Mouse (Mus musculus): ENCODE measurements at regions not wholly inside any gene's neighbourhood (a gene's known extent, or its start where the extent isn't known, plus 50 kb on each side); places are given as distances from the start of the nearest gene placed in this dataset.

GRCm38 (mm10) chr2:171805376-171805775 lies 237.9 kb downstream of the Cbln4 start:
- DNase-seq (ENCODE audit: low spot score in 2 of 2), result no peak

DNA sequence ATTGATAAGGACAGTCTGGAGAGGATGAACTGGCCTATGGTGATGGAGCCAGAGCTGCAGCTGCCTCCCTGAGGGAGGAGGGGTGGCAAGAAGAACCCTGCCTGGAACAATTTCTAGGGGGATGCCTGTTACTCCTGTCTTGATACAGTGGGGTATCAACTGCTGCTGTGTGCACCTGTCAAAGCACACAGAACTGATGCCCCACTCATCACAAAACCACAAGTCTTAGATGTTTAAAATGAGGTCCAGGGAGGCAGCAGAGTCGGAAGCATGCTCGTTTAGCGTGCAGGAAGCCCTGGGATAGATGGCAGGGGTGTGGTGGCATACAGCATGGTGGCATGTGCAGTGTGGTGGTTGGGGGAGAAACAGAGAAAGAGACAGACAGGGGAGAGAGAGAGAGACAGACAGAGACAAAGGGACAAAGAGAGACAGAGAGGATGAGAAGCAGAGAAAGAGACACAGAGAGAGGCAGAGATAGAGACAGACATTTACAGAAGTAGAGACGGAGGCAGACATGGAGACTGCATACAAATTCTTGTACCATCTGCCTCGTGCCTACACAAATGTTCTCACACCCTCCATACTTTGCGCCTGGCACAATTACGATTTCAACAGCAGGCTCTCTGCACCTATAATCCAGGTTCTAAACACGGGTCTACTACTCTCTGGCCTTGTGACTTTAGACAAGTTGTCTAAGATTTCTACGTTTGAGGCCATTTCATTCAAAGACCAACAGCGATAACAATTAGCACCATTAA lies 242.6 kb downstream of the Cbln4 start:
- DNase-seq (ENCODE audit: low spot score in 2 of 2), result no peak

DNA sequence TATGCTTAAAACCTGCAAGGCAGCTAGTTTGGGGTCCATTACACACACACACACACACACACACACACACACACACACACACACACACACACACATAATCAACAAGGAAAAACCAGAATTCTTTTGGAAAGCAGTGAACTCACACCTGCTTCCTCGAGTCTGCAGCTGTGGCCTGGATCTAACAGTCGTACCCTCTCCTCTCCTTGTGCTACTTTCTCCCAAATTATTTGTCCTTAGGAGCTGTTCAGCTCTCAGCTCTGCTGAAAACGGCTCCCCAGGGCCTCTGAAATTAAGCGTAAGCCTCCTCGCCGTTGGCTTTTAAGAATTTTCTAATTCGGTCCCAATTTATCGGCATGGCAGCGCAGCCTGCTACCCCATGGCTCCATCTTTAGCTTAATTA lies 243.9 kb downstream of the Cbln4 start:
- DNase-seq (ENCODE audit: low spot score in 2 of 2), result no peak

DNA sequence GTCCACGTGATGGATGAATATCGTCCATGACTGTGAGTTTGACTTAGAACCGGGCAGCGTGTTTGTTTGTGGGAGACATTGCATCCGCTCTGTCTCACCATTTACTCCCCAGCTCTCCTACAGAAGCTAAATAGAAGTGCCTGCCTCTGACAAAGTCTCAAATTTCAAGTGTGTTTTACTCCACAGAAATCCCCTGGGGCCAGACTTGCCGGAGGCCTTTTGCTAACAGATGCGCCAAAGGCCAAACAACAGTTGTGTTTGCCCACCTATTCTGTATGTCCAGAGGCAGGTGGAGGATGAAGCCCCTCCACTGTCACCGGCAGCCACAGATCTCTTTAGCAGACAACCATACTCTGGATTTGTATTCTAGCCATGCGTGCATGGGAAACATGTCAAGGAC lies 252.6 kb downstream of the Cbln4 start:
- DNase-seq (ENCODE audit: low spot score in 2 of 2), result no peak

- no peak for DNase-seq (ENCODE audit: low spot score in 2 of 2)
Measured at GRCm38 (mm10) chr2:171766193-171766930, 276.9 kb downstream of the Cbln4 start.

- no peak for DNase-seq (ENCODE audit: low spot score in 2 of 2)
Measured at GRCm38 (mm10) chr2:171765071-171765470, 278.2 kb downstream of the Cbln4 start.

DNA sequence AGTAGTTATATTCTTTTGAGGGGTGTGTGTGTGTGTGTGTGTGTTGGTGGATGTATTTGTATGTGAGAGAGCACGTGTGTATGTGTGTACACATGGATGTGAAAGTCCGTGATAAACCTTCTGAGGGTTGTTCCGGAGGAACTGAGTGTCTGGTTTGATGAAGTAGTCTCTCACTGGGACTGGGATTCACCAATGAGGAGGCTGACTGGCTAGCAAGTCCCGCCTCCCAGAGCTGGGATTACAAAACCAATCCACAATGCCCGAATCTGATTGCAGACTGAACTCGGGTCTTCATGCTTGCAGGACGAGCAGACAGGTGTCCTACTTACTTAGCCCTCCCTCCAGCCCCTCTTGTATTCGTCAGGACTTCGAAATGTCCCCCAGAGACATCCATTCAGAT lies 289.8 kb downstream of the Cbln4 start:
- DNase-seq (ENCODE audit: low spot score in 2 of 2), result no peak

- DNase-seq (ENCODE audit: low spot score in 2 of 2), result peak; percentile 10 to 18
Measured at GRCm38 (mm10) chr2:171747162-171747561, 296.1 kb downstream of the Cbln4 start.

DNA sequence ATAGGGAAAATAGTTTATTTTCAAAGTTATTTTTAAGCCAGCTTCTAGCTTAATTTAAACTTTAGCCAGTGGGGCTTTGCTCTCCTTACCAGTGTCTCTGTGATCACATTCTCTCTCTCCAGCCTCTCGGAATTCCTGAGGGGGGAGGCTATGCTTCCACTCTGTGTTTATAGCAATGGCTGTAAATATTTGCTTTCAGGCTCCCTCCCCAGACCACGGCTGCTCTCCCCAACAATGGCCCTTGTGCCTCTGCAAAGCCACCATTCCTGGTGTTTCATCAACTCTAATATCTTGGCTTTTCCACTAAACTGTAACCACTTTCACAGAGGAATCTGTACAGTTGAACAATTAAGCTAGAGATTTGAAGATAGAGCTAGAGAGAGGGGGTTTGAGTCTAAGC lies 300.2 kb downstream of the Cbln4 start:
- DNase-seq (ENCODE audit: low spot score in 2 of 2), result no peak

- no peak for DNase-seq (ENCODE audit: low spot score in 2 of 2)
Measured at GRCm38 (mm10) chr2:171742706-171743105, 300.6 kb downstream of the Cbln4 start.

DNA sequence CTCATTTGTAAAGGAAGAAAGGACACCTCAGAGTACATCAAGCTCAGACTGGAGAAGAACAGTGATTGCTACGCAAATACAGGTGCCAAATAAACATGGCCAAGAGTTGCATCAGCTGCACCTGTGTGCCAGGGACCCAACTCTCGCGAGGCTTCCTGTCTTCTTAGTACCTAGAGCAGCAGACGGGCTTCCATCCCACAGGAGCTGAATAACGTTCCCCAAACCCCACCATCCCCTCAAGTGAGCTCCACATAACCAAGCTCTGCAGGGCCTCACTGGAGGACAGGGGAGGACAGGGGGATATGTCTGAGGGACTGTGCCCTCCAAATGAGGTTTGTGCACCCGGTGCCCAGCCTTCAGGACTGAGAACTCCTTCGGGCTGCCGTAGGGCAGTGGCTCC lies 305.5 kb downstream of the Cbln4 start:
- DNase-seq (ENCODE audit: low spot score in 2 of 2), result no peak

- DNase-seq (ENCODE audit: low spot score in 2 of 2), result no peak
Measured at GRCm38 (mm10) chr2:171735061-171735490, 308.2 kb downstream of the Cbln4 start.

- DNase-seq (ENCODE audit: low spot score in 2 of 2), result no peak
Measured at GRCm38 (mm10) chr2:171734634-171734987, 308.7 kb downstream of the Cbln4 start.

DNA sequence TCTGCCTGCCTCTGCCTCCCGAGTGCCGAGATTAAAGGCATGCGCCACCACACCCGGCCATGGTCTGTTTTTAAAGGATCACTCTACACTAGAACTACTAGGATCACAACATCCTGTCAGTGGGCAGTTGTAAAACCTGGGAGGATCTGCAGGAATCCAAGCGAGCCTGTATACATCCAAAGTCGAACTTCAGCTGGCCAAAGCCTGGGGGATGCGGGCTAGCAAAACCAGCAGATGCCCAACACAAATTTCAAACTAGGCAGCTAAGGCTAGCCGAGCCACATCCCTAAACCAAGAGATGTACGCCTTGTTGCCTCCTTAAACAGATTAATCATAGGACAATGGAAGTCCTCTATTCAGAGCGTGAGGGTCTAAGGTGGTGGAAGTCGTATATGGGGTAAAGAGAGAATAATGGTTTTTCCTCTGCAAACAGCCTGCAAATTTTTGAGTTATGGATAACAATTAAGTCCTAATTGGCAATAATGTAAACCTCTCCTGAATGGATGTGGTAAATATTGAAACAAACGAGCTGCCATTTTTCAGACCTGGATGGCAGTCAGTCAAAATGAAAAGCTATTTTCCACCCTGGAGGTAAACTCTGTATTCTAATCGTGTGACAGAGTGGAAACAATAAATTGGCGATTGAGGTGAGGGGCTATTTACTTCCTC lies 309.2 kb downstream of the Cbln4 start:
- DNase-seq (ENCODE audit: low spot score in 2 of 2), result no peak

DNA sequence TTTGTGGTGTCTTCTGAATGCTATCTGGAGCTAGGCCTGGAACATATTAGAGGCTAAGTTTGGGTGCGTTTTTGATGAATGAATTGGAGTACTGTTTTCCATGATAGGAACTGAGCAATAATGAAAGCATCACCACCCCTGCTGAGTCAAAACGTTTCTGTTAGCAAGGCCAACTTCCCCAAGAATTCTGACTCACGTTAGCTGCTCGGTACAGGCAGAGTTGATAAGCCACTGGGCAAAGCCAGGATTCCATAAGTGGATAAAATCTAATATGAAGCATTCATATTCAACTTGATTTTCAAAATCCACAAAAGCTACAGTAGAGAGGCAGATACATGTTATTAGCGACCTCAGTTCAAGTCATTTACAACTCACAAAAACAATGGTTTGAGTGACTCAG lies 324.0 kb downstream of the Cbln4 start:
- DNase-seq (ENCODE audit: low spot score in 2 of 2), result no peak

DNA sequence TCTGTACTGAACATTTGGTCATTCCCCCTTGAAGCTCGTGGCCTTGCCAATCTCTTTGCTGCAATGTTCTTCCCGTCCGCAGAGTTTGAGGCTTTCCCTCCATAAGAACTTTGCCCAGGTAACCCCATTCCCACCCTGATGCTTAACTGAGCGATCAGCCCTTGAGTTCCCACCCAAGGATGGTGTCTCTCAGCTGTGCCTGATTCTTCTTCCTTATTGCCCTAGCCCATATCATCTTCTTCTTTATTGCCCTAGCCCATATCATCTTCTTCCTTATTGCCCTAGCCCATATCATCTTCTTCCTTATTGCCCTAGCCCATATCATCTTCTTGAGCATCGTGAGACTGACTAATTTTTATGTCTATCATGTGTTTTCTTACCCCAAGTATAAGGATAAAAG lies 324.4 kb downstream of the Cbln4 start:
- DNase-seq (ENCODE audit: low spot score in 2 of 2), result no peak

GRCm38 (mm10) chr2:171712816-171713570 lies 330.3 kb downstream of the Cbln4 start:
- DNase-seq (ENCODE audit: low spot score in 2 of 2), result no peak

GRCm38 (mm10) chr2:171693526-171693925 lies 349.7 kb downstream of the Cbln4 start:
- no peak for DNase-seq (ENCODE audit: low spot score in 2 of 2)

DNA sequence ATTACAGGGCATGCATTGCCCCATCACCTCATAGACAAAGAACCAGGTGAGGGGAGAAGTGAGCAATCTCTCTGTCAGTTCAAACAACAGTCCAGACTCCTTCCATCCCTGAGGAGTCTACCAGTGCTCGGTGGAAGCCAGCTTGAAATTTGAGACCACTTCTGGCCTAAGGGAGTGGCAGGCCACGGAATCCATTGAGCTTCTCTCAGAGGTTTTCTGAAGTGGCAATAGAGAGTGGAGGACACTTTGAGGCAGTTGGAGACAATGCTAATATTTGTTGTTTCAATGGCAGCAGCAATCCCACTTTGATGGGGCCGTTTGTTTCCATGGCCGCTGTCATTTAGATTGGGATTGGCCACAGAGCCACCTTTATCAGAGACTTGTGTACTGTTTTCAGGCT lies 352.5 kb downstream of the Cbln4 start:
- no peak for DNase-seq (ENCODE audit: low spot score in 2 of 2)

- DNase-seq (ENCODE audit: low spot score in 2 of 2), result no peak
Measured at GRCm38 (mm10) chr2:171689102-171689501, 354.2 kb downstream of the Cbln4 start.

DNA sequence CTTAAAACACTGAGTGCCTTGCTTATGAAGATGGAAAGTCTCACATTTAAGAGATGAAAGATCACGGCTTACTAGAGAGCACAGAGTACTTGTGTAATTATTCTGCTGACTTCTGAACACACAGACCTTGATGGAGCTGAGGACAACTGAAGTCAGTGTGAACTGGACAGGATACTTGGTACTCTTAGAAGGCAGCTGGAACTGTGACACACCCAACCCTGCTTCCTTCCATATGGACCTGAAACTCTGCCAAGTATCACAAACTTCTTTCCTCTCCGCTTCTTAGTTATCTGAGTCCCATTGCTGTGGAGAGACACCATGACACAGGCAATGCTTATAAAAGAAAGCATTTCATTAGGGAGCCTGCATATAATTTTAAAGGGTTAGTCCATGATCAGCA lies 365.3 kb downstream of the Cbln4 start:
- DNase-seq (ENCODE audit: low spot score in 2 of 2), result no peak

DNA sequence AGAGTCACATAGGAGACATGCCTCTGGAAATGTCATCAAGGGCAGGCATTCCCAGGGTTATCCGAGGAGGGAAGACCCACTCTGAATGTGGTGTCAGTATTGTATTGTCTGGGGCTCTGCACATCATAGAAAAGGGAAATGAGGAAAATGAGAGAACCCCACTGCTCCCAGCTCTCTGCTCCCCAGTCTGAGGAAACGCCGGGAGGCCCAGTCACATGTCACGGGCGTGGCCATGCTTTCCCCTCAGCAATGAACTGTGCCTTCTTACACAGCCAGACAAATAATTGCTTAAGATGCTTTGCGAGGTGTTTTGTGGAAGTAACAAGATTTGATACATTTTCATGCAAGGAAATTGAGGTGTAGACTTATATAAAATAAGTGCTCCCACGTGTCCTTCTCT lies 366.1 kb downstream of the Cbln4 start:
- DNase-seq (ENCODE audit: low spot score in 2 of 2), result no peak
